Mouse (Mus musculus) hindbrain, embryonic 12.5 days (tissue): ENCODE results near the gene Fam24a. TPM values are rescaled to one million over a fixed set of nuclear protein-coding genes. Genes with fewer than 3 reads are reported as not detected.

Experiments
- ATAC-seq: fragments of 200-750 bp; cut with Nextera tagmentation; 2 replicates; pipeline ENCODE4 v1.8.0; 2017; ENCODE audit warnings: moderate TSS enrichment; ENCODE audit not compliant: low FRiP score
- H3K27ac ChIP-seq: fragments of 300-500 bp; sonication (generic); 2 replicates; pipeline ENCODE4 v1.5.1; 2016; ENCODE audit warnings: mild to moderate bottlenecking
- H3K27me3 ChIP-seq: fragments of 300-500 bp; sonication (generic); 2 replicates; pipeline ENCODE4 v1.6.1; 2016; ENCODE audit warnings: mild to moderate bottlenecking
- H3K36me3 ChIP-seq: fragments of 300-500 bp; sonication (generic); 2 replicates; pipeline ENCODE4 v1.6.1; 2016; ENCODE audit warnings: mild to moderate bottlenecking
- H3K4me1 ChIP-seq: fragments of 300-500 bp; sonication (generic); 2 replicates; pipeline ENCODE4 v1.6.1; 2016
- H3K4me2 ChIP-seq: fragments of 300-500 bp; sonication (generic); replicated peaks from 2 replicates; pipeline ENCODE4 v1.6.1; 2016; ENCODE audit warnings: mild to moderate bottlenecking
- H3K4me3 ChIP-seq: fragments of 300-500 bp; sonication (generic); 2 replicates; pipeline ENCODE4 v1.5.1; 2016; ENCODE audit warnings: mild to moderate bottlenecking
- H3K9ac ChIP-seq: fragments of 300-500 bp; sonication (generic); 2 replicates; pipeline ENCODE4 v1.6.1; 2016; ENCODE audit warnings: mild to moderate bottlenecking, moderate library complexity
- H3K9me3 ChIP-seq: fragments of 300-500 bp; sonication (generic); replicated peaks from 2 replicates; pipeline ENCODE4 v1.6.1; 2016; ENCODE audit warnings: mild to moderate bottlenecking
- WGBS: fragments of 180-500 bp; shearing (Covaris S2); methylation state at CpG from one replicate; pipeline ENCODE4 v1.1.7; 2016; 5-methylcytosine and 5-hydroxymethylcytosine counted together
- polyA plus RNA-seq: library from polyadenylated mRNA; unstranded; fragments of >200 nt; fragmentation: Nextera tagmentation; extraction: Ambion mirVana; gene quantifications from 2 replicates; pipeline ENCODE4 v1.2.1, GENCODE M21; 2016

Fam24a gene
- polyA plus RNA-seq = not detected in 2 replicates

DNA sequence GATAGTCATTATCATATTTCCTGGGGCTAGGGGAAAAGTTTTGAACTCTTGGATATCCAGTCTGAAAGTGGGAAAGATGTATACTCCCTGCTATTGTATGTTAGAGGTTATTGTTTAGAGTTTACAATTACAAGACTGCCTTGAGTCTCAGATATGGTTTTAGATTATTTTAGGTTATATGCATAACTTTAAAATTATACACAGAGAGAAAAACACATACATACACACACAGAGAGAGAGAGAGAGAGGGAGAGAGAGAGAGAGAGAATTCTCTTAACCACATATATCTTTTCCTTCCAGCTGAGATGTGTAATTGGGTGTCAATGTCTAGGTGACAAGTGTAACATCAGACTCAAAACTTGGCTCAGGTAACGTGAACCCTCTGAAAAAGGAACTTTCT, at the start of gene Fam24a:
Gene Fam24a, plus strand, starts transcription at position 301 of the 400 bp plus-strand sequence.
- Histone ChIP-seq H3K4me2 (no peak within 1 kb of the TSS), H3K4me3 (no peak within 1 kb of the TSS), H3K4me1 (no peaks in the 10 kb centered on the region), H3K9ac (no peak within 1 kb of the TSS), H3K27me3 (no peaks in the 10 kb centered on the region), H3K9me3 (no peaks in the 10 kb centered on the region), H3K27ac (no peak within 1 kb of the TSS), H3K36me3 (no peaks in the 10 kb centered on the region)
- 26% methylated on average over 1 of the region's 1 CpGs for WGBS
- ATAC-seq = no peak

DNA sequence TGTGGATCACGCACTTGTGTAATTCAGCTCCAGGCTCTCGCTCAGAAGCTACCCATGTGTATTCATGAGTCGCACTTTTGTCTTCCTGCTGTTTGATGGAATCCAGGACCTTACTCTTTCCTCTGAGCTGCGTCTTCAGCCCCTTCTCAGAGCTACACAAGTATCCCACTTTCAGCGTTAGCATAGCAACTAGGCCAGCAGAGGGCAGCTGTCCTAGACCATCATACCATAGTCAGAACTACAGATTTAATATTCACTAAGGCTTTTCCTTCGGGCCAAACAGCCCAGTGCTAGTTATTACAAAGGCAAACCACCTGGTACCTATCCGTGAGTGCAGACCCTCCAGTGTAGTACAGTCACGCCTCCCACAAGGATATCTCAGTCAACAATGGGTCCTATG, 36.5 kb upstream of the Fam24a start:
- no peak for ATAC-seq
- no peak overlapping the region for H3K4me3 ChIP-seq
- H3K4me2 ChIP-seq = no peak overlapping the region
- H3K27me3 ChIP-seq = no peaks in the 10 kb centered on the region
- no peak overlapping the region for H3K27ac ChIP-seq
- H3K9me3 ChIP-seq = no peaks in the 10 kb centered on the region
- no peaks in the 10 kb centered on the region for H3K4me1 ChIP-seq
- no peak overlapping the region for H3K9ac ChIP-seq
- no peaks in the 10 kb centered on the region for H3K36me3 ChIP-seq
- 77% methylated on average over 8 of the region's 8 CpGs for WGBS

GRCm38 (mm10) chr7:131303340-131303739, 30.3 kb upstream of the Fam24a start:
- H3K4me2 ChIP-seq = no peak overlapping the region
- H3K27ac ChIP-seq = no peak overlapping the region
- H3K9ac ChIP-seq = no peak overlapping the region
- H3K4me1 ChIP-seq = no peaks in the 10 kb centered on the region
- ATAC-seq = no peak
- H3K9me3 ChIP-seq = no peaks in the 10 kb centered on the region
- 82% methylated on average over 8 of the region's 8 CpGs for WGBS
- no peak overlapping the region for H3K4me3 ChIP-seq
- H3K27me3 ChIP-seq = no peaks in the 10 kb centered on the region
- no peaks in the 10 kb centered on the region for H3K36me3 ChIP-seq

DNA sequence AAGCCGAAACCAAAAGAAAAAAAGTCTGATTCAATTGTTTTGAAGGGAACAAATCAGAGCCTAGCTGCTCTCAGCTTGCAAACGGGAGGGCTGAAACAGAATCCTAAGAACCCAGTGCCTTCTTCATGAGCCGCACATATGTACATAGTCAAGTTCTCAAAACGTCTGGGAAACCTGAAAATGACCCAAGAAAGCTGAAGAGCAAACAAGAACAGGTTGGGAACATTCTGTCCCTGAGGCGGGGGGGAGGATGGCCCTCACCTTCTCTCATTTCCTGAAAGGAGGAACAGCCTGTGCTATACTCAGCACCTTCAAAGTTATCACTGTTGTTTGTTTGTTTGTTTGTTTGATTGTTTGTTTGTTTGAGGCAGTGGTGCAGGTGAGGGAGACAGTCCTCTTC, 26.9 kb upstream of the Fam24a start:
- Histone ChIP-seq H3K4me3 (no peak overlapping the region), H3K9me3 (no peaks in the 10 kb centered on the region), H3K4me2 (no peak overlapping the region), H3K9ac (no peak overlapping the region), H3K36me3 (no peaks in the 10 kb centered on the region), H3K27ac (no peak overlapping the region), H3K4me1 (no peaks in the 10 kb centered on the region), H3K27me3 (no peaks in the 10 kb centered on the region)
- WGBS = 76% methylated on average over 5 of the region's 5 CpGs
- ATAC-seq = no peak

DNA sequence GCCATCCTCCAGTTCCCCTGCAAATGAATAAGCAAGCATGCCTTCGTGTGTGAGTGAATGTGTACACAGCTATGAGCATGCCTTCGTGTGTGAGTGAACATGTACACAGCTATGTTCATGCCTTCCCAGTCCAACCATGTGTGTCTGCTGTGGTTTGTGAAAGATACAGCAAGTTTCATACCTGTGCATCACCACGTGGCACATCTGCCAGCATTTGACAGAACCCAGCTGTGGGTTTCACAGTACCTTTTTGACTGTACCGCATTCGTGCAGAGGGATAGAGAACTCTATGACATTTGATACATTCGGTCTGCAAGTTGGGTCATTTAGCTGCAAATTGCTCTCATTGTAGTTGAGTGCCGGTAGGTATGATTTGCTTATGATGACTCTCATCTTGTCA, 19.2 kb upstream of the Fam24a start:
- H3K27ac ChIP-seq = no peak overlapping the region
- 89% methylated on average over 7 of the region's 7 CpGs for WGBS
- H3K27me3 ChIP-seq = no peaks in the 10 kb centered on the region
- H3K4me1 ChIP-seq = no peaks in the 10 kb centered on the region
- no peak overlapping the region for H3K9ac ChIP-seq
- no peaks in the 10 kb centered on the region for H3K9me3 ChIP-seq
- H3K4me3 ChIP-seq = no peak overlapping the region
- no peak for ATAC-seq
- H3K4me2 ChIP-seq = no peak overlapping the region
- H3K36me3 ChIP-seq = no peaks in the 10 kb centered on the region

DNA sequence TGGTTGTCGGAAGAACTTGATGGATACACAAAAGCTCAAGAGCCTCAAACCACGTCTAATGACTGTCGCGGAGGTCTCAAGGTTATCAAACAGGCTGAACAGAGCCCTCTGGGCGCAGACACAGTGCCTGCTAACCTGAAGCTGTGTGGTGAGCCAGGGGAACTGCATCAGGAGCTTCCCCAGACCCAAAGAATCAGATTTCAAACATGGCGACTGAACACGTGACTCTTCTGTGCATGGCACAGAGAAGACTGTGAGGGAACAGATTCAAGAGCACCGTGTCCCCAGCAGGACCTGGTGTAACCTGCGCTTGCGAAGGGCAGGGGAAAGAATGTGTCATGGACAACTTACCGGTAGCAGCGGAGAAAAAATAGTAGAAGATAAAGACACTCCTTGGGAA, 16.1 kb upstream of the Fam24a start:
- H3K9ac ChIP-seq = no peak overlapping the region
- ATAC-seq = no peak
- no peak overlapping the region for H3K27ac ChIP-seq
- H3K9me3 ChIP-seq = no peaks in the 10 kb centered on the region
- H3K36me3 ChIP-seq = no peaks in the 10 kb centered on the region
- no peak overlapping the region for H3K4me3 ChIP-seq
- H3K27me3 ChIP-seq = no peaks in the 10 kb centered on the region
- 75% methylated on average over 12 of the region's 12 CpGs for WGBS
- no peak overlapping the region for H3K4me2 ChIP-seq
- H3K4me1 ChIP-seq = no peaks in the 10 kb centered on the region

DNA sequence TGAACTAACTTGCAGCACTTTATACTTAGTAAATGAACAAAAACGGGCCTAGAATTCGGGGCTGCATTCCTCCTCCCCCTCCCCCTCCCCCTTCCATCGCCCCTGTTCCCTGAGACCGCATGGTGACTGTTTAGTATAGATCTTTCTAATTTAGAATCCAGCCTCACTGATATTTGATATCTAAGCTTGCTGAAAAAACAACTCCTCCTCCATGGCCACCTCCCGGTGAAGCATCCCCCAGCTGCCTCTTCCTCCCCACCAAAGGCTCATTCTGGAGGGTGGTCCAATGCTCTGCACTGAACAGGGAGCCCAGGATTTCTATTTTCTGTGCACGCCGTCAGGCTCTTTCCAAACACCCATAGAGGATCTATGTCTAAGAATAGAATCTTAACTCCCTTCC, 15.3 kb upstream of the Fam24a start:
- no peaks in the 10 kb centered on the region for H3K9me3 ChIP-seq
- no peak overlapping the region for H3K9ac ChIP-seq
- no peak overlapping the region for H3K4me2 ChIP-seq
- H3K36me3 ChIP-seq = no peaks in the 10 kb centered on the region
- H3K27ac ChIP-seq = no peak overlapping the region
- no peak for ATAC-seq
- 92% methylated on average over 5 of the region's 7 CpGs for WGBS
- H3K4me1 ChIP-seq = no peaks in the 10 kb centered on the region
- H3K27me3 ChIP-seq = no peaks in the 10 kb centered on the region
- H3K4me3 ChIP-seq = no peak overlapping the region

- H3K9me3 ChIP-seq = no peaks in the 10 kb centered on the region
- no peak within 1 kb of the TSS for H3K9ac ChIP-seq
- H3K4me3 ChIP-seq = no peak within 1 kb of the TSS
- 80% methylated on average over 2 of the region's 2 CpGs for WGBS
- H3K36me3 ChIP-seq = no peaks in the 10 kb centered on the region
- no peak for ATAC-seq
- no peak within 1 kb of the TSS for H3K27ac ChIP-seq
- H3K27me3 ChIP-seq = no peaks in the 10 kb centered on the region
- no peak within 1 kb of the TSS for H3K4me2 ChIP-seq
- H3K4me1 ChIP-seq = no peaks in the 10 kb centered on the region
Observed at GRCm38 (mm10) chr7:131322192-131322591, 11.5 kb upstream of the Fam24a start, which contains the start of gene Cuzd1. TSS of gene Cuzd1 (minus strand) at chr7:131322292.

DNA sequence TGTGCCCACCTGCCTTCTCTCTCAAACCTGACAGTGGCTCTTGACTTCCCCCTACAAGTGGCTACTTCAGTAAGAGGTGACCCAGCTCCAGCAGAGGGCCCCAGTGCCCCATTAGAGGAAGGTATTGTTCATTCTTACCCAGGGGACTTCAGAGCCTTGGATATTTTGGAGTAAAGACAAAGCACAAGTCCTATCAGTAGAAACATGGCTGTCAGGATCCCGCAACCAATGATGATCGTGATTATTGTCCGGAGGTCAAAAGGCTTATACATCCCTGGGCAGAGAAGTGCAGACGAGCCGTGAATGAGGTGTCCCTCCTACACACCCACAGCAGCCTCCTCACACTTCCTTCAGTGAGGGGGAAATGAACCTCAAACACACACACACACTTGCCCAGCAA, 6.6 kb upstream of the Fam24a start:
- Histone ChIP-seq H3K4me1 (no peaks in the 10 kb centered on the region), H3K4me2 (no peak overlapping the region), H3K9me3 (no peaks in the 10 kb centered on the region), H3K27ac (no peak overlapping the region), H3K27me3 (no peaks in the 10 kb centered on the region), H3K36me3 (no peaks in the 10 kb centered on the region), H3K4me3 (no peak overlapping the region), H3K9ac (no peak overlapping the region)
- ATAC-seq = no peak
- 90% methylated on average over 5 of the region's 5 CpGs for WGBS

DNA sequence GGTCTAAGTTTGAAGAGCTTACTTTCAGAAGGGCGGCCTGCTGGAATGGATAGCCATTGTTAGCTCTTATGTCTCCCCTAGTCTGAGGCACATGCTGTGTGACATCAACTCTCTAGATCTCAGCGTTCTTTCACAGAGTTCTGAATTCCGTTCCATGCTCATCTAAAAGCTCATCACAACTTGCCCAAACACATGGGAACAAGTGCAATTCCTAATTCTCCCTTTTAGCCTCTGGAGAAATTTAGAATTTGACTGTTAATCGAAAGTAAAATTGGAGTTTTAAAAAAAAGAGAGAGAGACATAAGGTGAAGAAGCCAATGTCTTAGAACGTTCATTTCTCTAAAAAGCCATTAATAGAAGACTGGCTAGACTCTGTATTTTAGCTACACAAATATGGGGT, 4.2 kb upstream of the Fam24a start, which contains the start of gene Fam24b:
Gene Fam24b, minus strand, starts transcription at position 101 of the 400 bp plus-strand sequence.
- H3K36me3 ChIP-seq = no peaks in the 10 kb centered on the region
- no peaks in the 10 kb centered on the region for H3K9me3 ChIP-seq
- ATAC-seq = no peak
- H3K4me3 ChIP-seq = no peak within 1 kb of the TSS
- WGBS = 95% methylated on average over 5 of the region's 5 CpGs
- H3K4me2 ChIP-seq = no peak within 1 kb of the TSS
- no peaks in the 10 kb centered on the region for H3K27me3 ChIP-seq
- H3K4me1 ChIP-seq = no peaks in the 10 kb centered on the region
- H3K9ac ChIP-seq = no peak within 1 kb of the TSS
- H3K27ac ChIP-seq = no peak within 1 kb of the TSS

- Histone ChIP-seq H3K9me3 (no peaks in the 10 kb centered on the region), H3K4me2 (no peak overlapping the region), H3K4me3 (no peak overlapping the region), H3K36me3 (no peaks in the 10 kb centered on the region), H3K27me3 (no peaks in the 10 kb centered on the region), H3K9ac (no peak overlapping the region), H3K4me1 (no peaks in the 10 kb centered on the region), H3K27ac (no peak overlapping the region)
- 82% methylated on average over 2 of the region's 2 CpGs for WGBS
- no peak for ATAC-seq
Observed at GRCm38 (mm10) chr7:131331688-131332087, 2.0 kb upstream of the Fam24a start.

DNA sequence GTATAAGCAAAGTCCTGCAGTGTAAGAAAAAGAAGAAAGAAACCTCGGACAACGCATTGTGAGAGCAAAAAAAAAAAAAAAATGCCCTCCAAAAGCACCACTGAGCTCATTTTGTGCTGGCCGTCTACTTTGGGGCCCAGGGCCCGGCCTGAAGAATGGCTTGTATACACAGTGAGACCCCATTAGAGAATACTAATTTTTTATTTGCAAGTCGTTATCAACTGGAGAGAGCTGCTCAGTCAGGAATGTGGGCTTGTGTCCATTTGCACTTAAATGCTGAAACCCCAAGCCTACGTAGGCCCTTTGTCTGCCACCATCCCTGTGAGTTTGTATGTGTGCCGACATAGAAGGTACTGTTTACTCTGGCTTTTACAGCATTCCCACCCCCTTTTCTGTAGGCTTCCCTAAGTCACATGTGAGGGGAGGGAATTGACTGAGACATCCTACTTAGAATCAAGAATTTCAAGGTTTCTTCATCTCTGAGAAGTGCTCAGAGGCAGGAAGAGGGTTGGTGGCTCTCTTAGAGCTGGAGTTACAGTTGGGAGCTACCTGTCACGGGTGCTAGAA, 3.9 kb downstream of the Fam24a start:
- 50% methylated on average over 8 of the region's 8 CpGs for whole genome bisulfite sequencing
- H3K4me2 ChIP-seq = no peak overlapping the region
- no peak overlapping the region for H3K27ac ChIP-seq
- ATAC-seq = 0 out of 2 replicates have a peak, but pooled peaks have one; percentile 32
- no peak overlapping the region for H3K4me3 ChIP-seq
- H3K9ac ChIP-seq = no peak overlapping the region
- H3K4me1 ChIP-seq = no peaks in the 10 kb centered on the region
- no peaks in the 10 kb centered on the region for H3K27me3 ChIP-seq
- H3K36me3 ChIP-seq = peaks cover 17% of the 10 kb centered on the region; the same call in 1 of the 2 replicates
- H3K9me3 ChIP-seq = no peaks in the 10 kb centered on the region

DNA sequence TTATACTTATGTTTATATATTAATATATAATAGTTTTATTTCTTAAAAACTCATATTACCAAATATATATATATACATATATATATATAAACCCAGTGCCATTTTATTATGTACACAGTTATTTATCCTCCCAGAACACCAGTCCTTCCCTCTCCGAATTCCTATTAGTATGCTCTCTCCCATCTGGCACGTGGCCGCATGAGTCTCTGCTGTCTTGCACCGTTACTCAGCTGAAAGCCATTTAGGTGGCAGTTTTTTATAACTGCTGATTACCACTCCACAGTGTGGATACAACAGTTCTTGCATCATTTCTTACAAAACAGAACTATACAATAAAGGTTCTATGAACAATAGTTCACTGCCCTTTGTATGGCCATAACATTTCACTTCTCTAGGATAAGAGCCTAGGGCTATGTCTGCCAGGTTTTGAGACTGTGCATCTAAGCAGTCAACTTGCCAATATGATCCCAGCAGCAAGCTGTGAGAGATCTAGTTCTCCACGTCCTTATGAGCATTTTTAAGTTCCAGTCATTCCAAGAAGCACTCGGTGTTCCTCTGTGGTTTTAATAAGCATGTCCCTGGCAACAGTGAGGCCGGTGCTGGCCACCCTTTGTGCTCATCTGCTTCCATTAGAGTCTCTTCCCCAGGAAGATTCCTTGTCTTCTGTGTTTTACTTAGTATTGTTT, 12.3 kb downstream of the Fam24a start:
- Histone ChIP-seq H3K27me3 (no peaks in the 10 kb centered on the region), H3K4me2 (no peak overlapping the region), H3K4me1 (no peaks in the 10 kb centered on the region), H3K36me3 (peaks cover 46% of the 10 kb centered on the region), H3K9ac (no peak overlapping the region), H3K4me3 (no peak overlapping the region), H3K9me3 (no peaks in the 10 kb centered on the region), H3K27ac (no peak overlapping the region)
- 71% methylated on average over 7 of the region's 7 CpGs for WGBS
- no peak for ATAC-seq
